Mouse (Mus musculus): ENCODE data around the gene Acot7.

- TF ChIP-seq CTCF (IDR thresholded peaks at IDR 0.05; ENCODE audit: insufficient read depth, low read depth, low read length) (no peak), POLR2A (IDR thresholded peaks at IDR 0.05; ENCODE audit: insufficient read depth, low read depth, low read length) (no peak)
Measured at GRCm38 (mm10) chr4:152161601-152162000, 16.3 kb upstream of the Acot7 start.
